Mouse (Mus musculus) heart, adult 2 months (tissue): ENCODE measurements around the gene Vmn1r217. TPM values are rescaled to one million over a fixed set of nuclear protein-coding genes. Genes with fewer than 3 reads are reported as not detected.
"Not testable (repeated sequence)": the region's sequence is repeated elsewhere in the genome, so short reads cannot be mapped to it uniquely, and the experiment has no call there.

ENCODE experiments used
- DNase-seq, 2 experiments: peaks; one replicate each; pipeline ENCODE4 v3.0.0; 2021
- H3K27ac ChIP-seq: fragments of 200-600 bp; 2 replicates; pipeline ENCODE4 v1.8.1; 2022
- H3K27me3 ChIP-seq: fragments of 200-500 bp; 2 replicates; pipeline ENCODE4 v1.6.1; 2012; ENCODE audit warnings: mild to moderate bottlenecking, low read length, inconsistent platforms, mixed read lengths; ENCODE audit not compliant: control insufficient read depth, insufficient read depth
- H3K36me3 ChIP-seq: fragments of 200-500 bp; 2 replicates; pipeline ENCODE4 v1.6.1; 2012; ENCODE audit warnings: low read length, inconsistent platforms; ENCODE audit not compliant: control insufficient read depth, insufficient read depth
- H3K4me1 ChIP-seq: fragments of 200-500 bp; 2 replicates; pipeline ENCODE4 v1.6.1; 2011; ENCODE audit warnings: low read length; ENCODE audit not compliant: control insufficient read depth, insufficient read depth
- H3K4me3 ChIP-seq: fragments of 200-600 bp; 2 replicates; pipeline ENCODE4 v1.8.1; 2022
- H3K79me2 ChIP-seq: fragments of 200-500 bp; replicated peaks from 2 replicates; pipeline ENCODE4 v1.6.1; 2012; ENCODE audit warnings: mild to moderate bottlenecking, inconsistent platforms, low read length, moderate library complexity, mixed read lengths; ENCODE audit not compliant: control insufficient read depth, insufficient read depth
- H3K9ac ChIP-seq: fragments of 200-500 bp; 2 replicates; pipeline ENCODE4 v1.6.1; 2012; ENCODE audit warnings: low read depth, mild to moderate bottlenecking, control low read depth, inconsistent platforms, low read length, mixed read lengths
- CTCF ChIP-seq: fragments of 200-600 bp; IDR thresholded peaks from 2 replicates; pipeline ENCODE4 v1.8.1; 2022; ENCODE audit warnings: antibody characterized with exemption, mild to moderate bottlenecking, moderate library complexity
- EP300 ChIP-seq: fragments of 200-500 bp; IDR thresholded peaks from 2 replicates; pipeline ENCODE4 v1.6.1; 2011; ENCODE audit warnings: low read depth, low read length, control low read depth; ENCODE audit not compliant: insufficient read depth
- POLR2A ChIP-seq: fragments of 200-500 bp; IDR thresholded peaks from 2 replicates; pipeline ENCODE4 v1.6.1; 2011; ENCODE audit warnings: mild to moderate bottlenecking, low read depth, low read length, control low read depth; ENCODE audit not compliant: insufficient read depth
- WGBS: fragments of 180-500 bp; shearing (Covaris S2); methylation state at CpG from one replicate; pipeline ENCODE4 v1.1.7; 2018; 5-methylcytosine and 5-hydroxymethylcytosine counted together
- intact Hi-C: fragments of 180-260 bp; cut with DNase I; formaldehyde crosslinking; loops from one replicate; pipeline ENCODE4 v1.15.1; 2025
- long read RNA-seq: library from polyadenylated mRNA; stranded (forward); transcript quantifications from one replicate; pipeline ENCODE4 v2.0.0, GENCODE M21; 2021
- polyA plus RNA-seq: library from polyadenylated mRNA; depleted of rRNA; stranded (reverse); fragments of >200 nt; gene quantifications from 2 replicates; pipeline ENCODE4 v1.2.3, GENCODE M21; 2012; rRNA removed
- total RNA-seq, 2 experiments: library from RNA; stranded (reverse); gene quantifications; 2 replicates each; pipeline ENCODE4 v1.2.3; 2021

Vmn1r217 gene
- total RNA-seq (not detected), polyA plus RNA-seq (not detected in 2 replicates)
- long read RNA-seq, result 0 reads

GRCm38 (mm10) chr13:23118126-23118525 is at the start of gene Vmn1r217:
Gene Vmn1r217 (minus strand): TSS chr13:23118226.
- H3K9ac ChIP-seq, H3K79me2 ChIP-seq, intact Hi-C loops, H3K27me3 ChIP-seq, H3K27ac ChIP-seq, DNase-seq, H3K4me1 ChIP-seq, H3K4me3 ChIP-seq, H3K36me3 ChIP-seq: not testable (repeated sequence)
- WGBS, result 71% methylated on average over 1 of the region's 1 CpGs

- H3K36me3 ChIP-seq, H3K9ac ChIP-seq, H3K79me2 ChIP-seq, H3K27ac ChIP-seq, H3K27me3 ChIP-seq, intact Hi-C loops, H3K4me3 ChIP-seq, DNase-seq, H3K4me1 ChIP-seq: not testable (repeated sequence)
- 78% methylated on average over 4 of the region's 4 CpGs for WGBS
These were observed 48.4 kb upstream of the Vmn1r217 start for GRCm38 (mm10) chr13:23166471-23166870.

GRCm38 (mm10) chr13:23159012-23159411 is 41.0 kb upstream of the Vmn1r217 start, which contains the start of gene Vmn1r219:
Gene Vmn1r219 (plus strand): TSS chr13:23159312.
- WGBS, result 42% methylated on average over 4 of the region's 4 CpGs
- no peaks in the 10 kb centered on the region for H3K79me2 ChIP-seq
- DNase-seq, result no peak
- no peaks in the 10 kb centered on the region for H3K4me1 ChIP-seq
- H3K27ac ChIP-seq, result no peak within 1 kb of the TSS
- H3K36me3 ChIP-seq, result no peaks in the 10 kb centered on the region
- H3K9ac ChIP-seq, result no peak within 1 kb of the TSS
- TF ChIP-seq POLR2A (no peak), CTCF (no peak), EP300 (no peak)
- H3K4me3 ChIP-seq, result no peak within 1 kb of the TSS
- H3K27me3 ChIP-seq, result no peaks in the 10 kb centered on the region
- intact Hi-C loops, result no loop called here

- TF ChIP-seq POLR2A (no peak), EP300 (no peak), CTCF (no peak)
- no peak for DNase-seq
- Histone ChIP-seq H3K4me1 (no peaks in the 10 kb centered on the region), H3K36me3 (no peaks in the 10 kb centered on the region), H3K27me3 (no peaks in the 10 kb centered on the region), H3K27ac (no peak overlapping the region), H3K4me3 (no peak overlapping the region), H3K79me2 (no peaks in the 10 kb centered on the region), H3K9ac (no peak overlapping the region)
- intact Hi-C loops, result no loop called here
- 36% methylated on average over 3 of the region's 3 CpGs for WGBS
These were observed 39.8 kb upstream of the Vmn1r217 start for GRCm38 (mm10) chr13:23157848-23158247.

GRCm38 (mm10) chr13:23138880-23139279 is 20.9 kb upstream of the Vmn1r217 start:
- no peaks in the 10 kb centered on the region for H3K79me2 ChIP-seq
- H3K27me3 ChIP-seq, result no peaks in the 10 kb centered on the region
- no peaks in the 10 kb centered on the region for H3K4me1 ChIP-seq
- intact Hi-C loops, result no loop called here
- no peak overlapping the region for H3K27ac ChIP-seq
- TF ChIP-seq CTCF (no peak), EP300 (no peak), POLR2A (no peak)
- H3K9ac ChIP-seq, result no peak overlapping the region
- H3K4me3 ChIP-seq, result no peak overlapping the region
- H3K36me3 ChIP-seq, result no peaks in the 10 kb centered on the region
- DNase-seq, result no peak
- WGBS, result 75% methylated on average over 2 of the region's 2 CpGs

- intact Hi-C loops, result no loop called here
- no peak for TF ChIP-seq CTCF
- TF ChIP-seq EP300, result no peak
- TF ChIP-seq POLR2A, result no peak
- no peak for DNase-seq
- H3K9ac ChIP-seq, result no peak overlapping the region
- no peaks in the 10 kb centered on the region for H3K4me1 ChIP-seq
- no peaks in the 10 kb centered on the region for H3K36me3 ChIP-seq
- H3K4me3 ChIP-seq, result no peak overlapping the region
- no peaks in the 10 kb centered on the region for H3K79me2 ChIP-seq
- WGBS, result 67% methylated on average over 1 of the region's 1 CpGs
- H3K27me3 ChIP-seq, result no peaks in the 10 kb centered on the region
- H3K27ac ChIP-seq, result no peak overlapping the region
These were observed 15.5 kb upstream of the Vmn1r217 start for GRCm38 (mm10) chr13:23133501-23133900.
